Mouse (Mus musculus) MEL (cell line): ENCODE results near the gene Prdm16. TPM values are rescaled to one million over a fixed set of nuclear protein-coding genes. Genes with fewer than 3 reads are reported as not detected.

ENCODE experiments used
- DNase-seq: peaks from one replicate; pipeline ENCODE4 v3.0.0; 2011; ENCODE audit warnings: low read depth, low spot score
- H3K27ac ChIP-seq: 2 replicates; pipeline ENCODE4 v1.5.1; 2012; ENCODE audit warnings: low read depth, mild to moderate bottlenecking, control low read depth, low read length, moderate library complexity; ENCODE audit not compliant: control insufficient read depth
- H3K27me3 ChIP-seq, 2 experiments: fragments of 150-350 bp in 1 of 2; sonication (generic) in 1 of 2; 2 replicates each; pipeline ENCODE4 v1.6.1; 2012; ENCODE audit warnings: low read length in 2 of 2, mild to moderate bottlenecking in 2 of 2, improper control_type of control experiment in 1 of 2, moderate library complexity in 1 of 2; ENCODE audit not compliant: insufficient read depth in 2 of 2, control insufficient read depth in 1 of 2
- H3K36me3 ChIP-seq, 2 experiments: 2 replicates each; pipeline ENCODE4 v1.6.1; 2012 to 2014; ENCODE audit warnings: low read length in 2 of 2, improper control_type of control experiment in 1 of 2, inconsistent platforms in 1 of 2, mild to moderate bottlenecking in 1 of 2; ENCODE audit not compliant: insufficient read depth in 2 of 2, control insufficient read depth in 1 of 2
- H3K4me1 ChIP-seq, 2 experiments: fragments of 150-350 bp in 1 of 2; sonication (generic) in 1 of 2; 2 replicates each; pipeline ENCODE4 v1.6.1; 2012; ENCODE audit warnings: low read length in 2 of 2, improper control_type of control experiment in 1 of 2, mild to moderate bottlenecking in 1 of 2; ENCODE audit not compliant: insufficient read depth in 2 of 2, control insufficient read depth in 1 of 2
- H3K4me3 ChIP-seq, 2 experiments: fragments of 150-350 bp in 1 of 2; sonication (generic) in 1 of 2; 2 replicates each; pipeline ENCODE4 v1.5.1; 2012; ENCODE audit warnings: low read depth in 2 of 2, low read length in 2 of 2, mild to moderate bottlenecking in 2 of 2, moderate library complexity in 2 of 2, control low read depth in 1 of 2, improper control_type of control experiment in 1 of 2; ENCODE audit not compliant: control insufficient read depth in 1 of 2, insufficient read depth in 1 of 2
- H3K79me2 ChIP-seq: 2 replicates; pipeline ENCODE4 v1.6.1; 2012; ENCODE audit warnings: mild to moderate bottlenecking, low read length, moderate library complexity; ENCODE audit not compliant: control insufficient read depth, poor library complexity, insufficient read depth
- H3K9ac ChIP-seq: 2 replicates; pipeline ENCODE4 v1.6.1; 2012; ENCODE audit warnings: low read depth, mild to moderate bottlenecking, control low read depth, low read length, moderate library complexity; ENCODE audit not compliant: control insufficient read depth, poor library complexity, severe bottlenecking
- H3K9me3 ChIP-seq: fragments of 150-350 bp; sonication (generic); replicated peaks from 2 replicates; pipeline ENCODE4 v1.6.1; 2012; ENCODE audit warnings: mild to moderate bottlenecking, low read length, improper control_type of control experiment, moderate library complexity; ENCODE audit not compliant: insufficient read depth
- BHLHE40 ChIP-seq: IDR thresholded peaks from 2 replicates; pipeline ENCODE4 v1.6.1; 2012; ENCODE audit warnings: low read depth, mild to moderate bottlenecking, inconsistent platforms, low read length, improper control_type of control experiment, borderline replicate concordance
- CHD2 ChIP-seq: IDR thresholded peaks from 2 replicates; pipeline ENCODE4 v1.6.1; 2011; ENCODE audit warnings: low read length, improper control_type of control experiment
- CTCF ChIP-seq, 3 experiments: IDR thresholded peaks in 2 of 3; conservative IDR thresholded peaks in 1 of 3; 2 replicates each; pipeline ENCODE4 v1.5.1; 2011 to 2012; ENCODE audit warnings: low read length in 3 of 3, low read depth in 2 of 3, mild to moderate bottlenecking in 2 of 3, improper control_type of control experiment in 1 of 3, inconsistent platforms in 1 of 3, mixed read lengths in 1 of 3, moderate library complexity in 1 of 3; ENCODE audit not compliant: control insufficient read depth in 1 of 3, insufficient read depth in 1 of 3, poor library complexity in 1 of 3, severe bottlenecking in 1 of 3
- E2F4 ChIP-seq: IDR thresholded peaks from 2 replicates; pipeline ENCODE4 v1.6.1; 2011; ENCODE audit warnings: low read depth, low read length, improper control_type of control experiment, borderline replicate concordance
- ELF1 ChIP-seq: IDR thresholded peaks from 2 replicates; pipeline ENCODE4 v1.6.1; 2014; ENCODE audit warnings: low read depth, mild to moderate bottlenecking, inconsistent platforms, low read length, improper control_type of control experiment, moderate library complexity
- ETS1 ChIP-seq: IDR thresholded peaks from 2 replicates; pipeline ENCODE4 v1.6.1; 2012; ENCODE audit warnings: low read depth, mild to moderate bottlenecking, inconsistent platforms, low read length, improper control_type of control experiment, moderate library complexity
- GABPA ChIP-seq: IDR thresholded peaks from 2 replicates; pipeline ENCODE4 v1.6.1; 2012; ENCODE audit warnings: low read depth, mild to moderate bottlenecking, inconsistent platforms, low read length, improper control_type of control experiment, moderate library complexity
- GATA1 ChIP-seq: IDR thresholded peaks from 2 replicates; pipeline ENCODE4 v1.6.1; 2011; ENCODE audit warnings: low read depth, low read length, improper control_type of control experiment
- HCFC1 ChIP-seq: IDR thresholded peaks from 2 replicates; pipeline ENCODE4 v1.6.1; 2012; ENCODE audit warnings: low read depth, mild to moderate bottlenecking, inconsistent platforms, low read length, improper control_type of control experiment, moderate library complexity
- JUND ChIP-seq: IDR thresholded peaks from 2 replicates; pipeline ENCODE4 v1.6.1; 2011; ENCODE audit warnings: low read depth, mild to moderate bottlenecking, improper control_type of control experiment, low read length
- MEF2A ChIP-seq: IDR thresholded peaks from 2 replicates; pipeline ENCODE4 v1.6.1; 2014; ENCODE audit warnings: low read depth, mild to moderate bottlenecking, inconsistent platforms, low read length, improper control_type of control experiment; ENCODE audit not compliant: poor library complexity, insufficient replicate concordance, severe bottlenecking; ENCODE audit errors: extremely low read depth
- MYC ChIP-seq: IDR thresholded peaks from 2 replicates; pipeline ENCODE4 v1.6.1; 2011; ENCODE audit warnings: low read depth, mild to moderate bottlenecking, low read length, improper control_type of control experiment, moderate library complexity
- NRF1 ChIP-seq: IDR thresholded peaks from 2 replicates; pipeline ENCODE4 v1.6.1; 2014; ENCODE audit warnings: low read depth, mild to moderate bottlenecking, inconsistent platforms, low read length, improper control_type of control experiment, moderate library complexity; ENCODE audit not compliant: poor library complexity, insufficient read depth, severe bottlenecking
- POLR2A ChIP-seq, 2 experiments: IDR thresholded peaks; 2 replicates each; pipeline ENCODE4 v1.6.1; 2011 to 2012; ENCODE audit warnings: low read length in 2 of 2, mild to moderate bottlenecking in 2 of 2, control low read depth in 1 of 2, improper control_type of control experiment in 1 of 2, low read depth in 1 of 2, moderate library complexity in 1 of 2; ENCODE audit not compliant: control insufficient read depth in 1 of 2, insufficient read depth in 1 of 2, poor library complexity in 1 of 2
- POLR2AphosphoS5 ChIP-seq: IDR thresholded peaks from 2 replicates; pipeline ENCODE4 v1.6.1; 2012; ENCODE audit warnings: low read depth, borderline replicate concordance, mild to moderate bottlenecking, inconsistent platforms, low read length, moderate library complexity, mixed read lengths
- RAD21 ChIP-seq: IDR thresholded peaks from 2 replicates; pipeline ENCODE4 v1.6.1; 2011; ENCODE audit warnings: mild to moderate bottlenecking, low read depth, low read length, improper control_type of control experiment
- SMC3 ChIP-seq: IDR thresholded peaks from 2 replicates; pipeline ENCODE4 v1.6.1; 2011; ENCODE audit warnings: low read depth, low read length, improper control_type of control experiment
- TAL1 ChIP-seq: IDR thresholded peaks from 2 replicates; pipeline ENCODE4 v1.6.1; 2012; ENCODE audit warnings: mild to moderate bottlenecking, inconsistent platforms, low read length, moderate library complexity, mixed read lengths
- TCF12 ChIP-seq: IDR thresholded peaks from 2 replicates; pipeline ENCODE4 v1.6.1; 2014; ENCODE audit warnings: low read depth, mild to moderate bottlenecking, inconsistent platforms, low read length, improper control_type of control experiment, moderate library complexity
- USF1 ChIP-seq: IDR thresholded peaks from 2 replicates; pipeline ENCODE4 v1.6.1; 2014; ENCODE audit warnings: low read depth, mild to moderate bottlenecking, inconsistent platforms, low read length, improper control_type of control experiment, moderate library complexity
- USF2 ChIP-seq, 2 experiments: IDR thresholded peaks; 2 replicates each; pipeline ENCODE4 v1.6.1; 2011 to 2012; ENCODE audit warnings: improper control_type of control experiment in 2 of 2, low read length in 2 of 2, borderline replicate concordance in 1 of 2, inconsistent platforms in 1 of 2, low read depth in 1 of 2, mild to moderate bottlenecking in 1 of 2; ENCODE audit not compliant: insufficient read depth in 1 of 2
- ZC3H11A ChIP-seq: IDR thresholded peaks from 2 replicates; pipeline ENCODE4 v1.6.1; 2012; ENCODE audit warnings: low read depth, mild to moderate bottlenecking, inconsistent platforms, low read length, improper control_type of control experiment
- ZKSCAN1 ChIP-seq: IDR thresholded peaks from 2 replicates; pipeline ENCODE4 v1.6.1; 2012; ENCODE audit warnings: low read depth, mild to moderate bottlenecking, inconsistent platforms, low read length, improper control_type of control experiment, moderate library complexity
- ZMIZ1 ChIP-seq: IDR thresholded peaks from 2 replicates; pipeline ENCODE4 v1.6.1; 2012; ENCODE audit warnings: low read depth, mild to moderate bottlenecking, inconsistent platforms, low read length, improper control_type of control experiment, moderate library complexity
- ZNF384 ChIP-seq: IDR thresholded peaks from 2 replicates; pipeline ENCODE4 v1.6.1; 2012; ENCODE audit warnings: low read depth, mild to moderate bottlenecking, inconsistent platforms, low read length, improper control_type of control experiment
- polyA plus RNA-seq, 2 experiments: library from polyadenylated mRNA; stranded (reverse) in 1 of 2; unstranded in 1 of 2; fragments of >175 nt in 1 of 2; fragments of >200 nt in 1 of 2; gene quantifications; 2 replicates each; pipeline versions ENCODE4 v1.2.1 to v1.2.4; 2012; ENCODE audit warnings: low replicate concordance in 2 of 2, low read depth in 1 of 2; ENCODE audit not compliant: insufficient read length in 2 of 2, insufficient read depth in 1 of 2, missing spikeins in 1 of 2
- total RNA-seq: library from RNA; depleted of rRNA; stranded (reverse); fragments of 300-350 nt; gene quantifications from 2 replicates; pipeline ENCODE4 v1.2.3, GENCODE M21; 2012

Gene Prdm16
- total and polyA plus RNA-seq, 3 experiments, result not detected

DNA sequence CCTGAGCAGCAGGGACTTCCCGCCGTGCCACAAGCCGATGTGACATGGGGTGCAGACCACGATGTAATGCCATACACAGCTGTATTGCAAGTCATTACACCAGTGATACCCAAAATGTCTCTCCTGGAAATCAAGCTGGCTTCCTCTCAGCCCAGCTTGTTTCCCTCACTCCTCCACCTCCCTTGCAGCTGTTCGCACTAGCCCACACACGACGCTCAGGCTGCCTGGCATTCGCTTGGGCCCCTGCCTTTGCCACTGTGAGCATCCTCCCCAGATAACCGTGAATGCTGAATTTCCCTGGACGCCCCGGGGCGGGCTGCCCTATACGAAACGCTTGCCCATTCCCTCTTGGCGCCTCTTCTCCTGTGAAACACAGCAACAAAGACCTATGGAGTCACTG lies 198.1 kb downstream of the Prdm16 start:
- no peak for TF ChIP-seq MEF2A
- TF ChIP-seq NRF1, result no peak
- Histone ChIP-seq H3K79me2 (no peaks in the 10 kb centered on the region), H3K27ac (no peak overlapping the region), H3K9me3 (no peaks in the 10 kb centered on the region), H3K27me3 (no peaks in the 10 kb centered on the region), H3K9ac (no peak overlapping the region), H3K4me1 (no peaks in the 10 kb centered on the region), H3K36me3 (no peaks in the 10 kb centered on the region), H3K4me3 (no peak overlapping the region)
- DNase-seq, result no peak

DNA sequence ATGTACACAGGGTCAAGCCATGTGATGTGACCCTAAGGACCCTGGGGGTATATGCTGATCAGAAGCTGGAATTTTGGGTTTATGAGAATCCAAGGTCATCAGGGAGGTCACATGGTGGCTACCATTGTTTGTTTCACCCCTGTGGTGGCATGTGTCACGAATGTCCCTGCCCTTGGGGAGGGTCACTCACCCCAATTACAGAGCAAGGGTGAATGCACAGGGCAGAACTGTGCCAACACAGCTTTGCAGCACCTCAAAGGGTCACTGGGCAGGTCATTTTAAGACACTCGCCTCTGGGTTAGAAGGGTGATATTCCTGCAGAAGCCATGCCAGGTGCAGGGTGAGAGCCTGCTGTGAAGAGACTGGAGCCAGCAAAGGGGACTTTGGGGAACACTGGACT lies 206.9 kb downstream of the Prdm16 start:
- no peak for DNase-seq
- H3K27ac ChIP-seq, result no peak overlapping the region
- no peaks in the 10 kb centered on the region for H3K36me3 ChIP-seq
- no peak overlapping the region for H3K4me3 ChIP-seq
- H3K9ac ChIP-seq, result no peak overlapping the region
- TF ChIP-seq JUND (no peak), ZC3H11A (no peak), ZMIZ1 (no peak), HCFC1 (no peak), TCF12 (no peak), SMC3 (no peak), ELF1 (no peak), GABPA (no peak), BHLHE40 (no peak), ZKSCAN1 (no peak)
- no peaks in the 10 kb centered on the region for H3K4me1 ChIP-seq
- no peaks in the 10 kb centered on the region for H3K27me3 ChIP-seq
- H3K79me2 ChIP-seq, result no peaks in the 10 kb centered on the region
- no peaks in the 10 kb centered on the region for H3K9me3 ChIP-seq

DNA sequence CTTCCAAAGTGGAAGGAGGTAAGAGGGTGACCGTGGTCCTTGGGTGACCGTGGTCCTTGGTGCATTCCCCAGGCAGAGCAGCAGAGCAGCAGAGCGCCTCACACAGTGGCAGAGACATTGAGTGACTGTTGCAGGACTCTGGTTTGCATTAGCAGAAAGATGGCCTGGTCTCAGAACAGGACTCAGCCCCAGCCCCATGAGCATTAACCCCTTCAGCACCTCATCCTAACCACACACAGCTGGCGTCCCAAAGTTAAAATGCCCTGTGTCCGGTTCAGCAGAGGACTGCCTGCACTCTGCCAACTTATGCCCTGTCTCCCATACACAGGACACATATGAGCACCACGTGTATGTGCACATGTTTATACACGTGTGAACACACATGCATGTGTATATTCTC lies 209.8 kb downstream of the Prdm16 start:
- H3K9ac ChIP-seq, result no peak overlapping the region
- H3K79me2 ChIP-seq, result no peaks in the 10 kb centered on the region
- TF ChIP-seq TAL1, result no peak
- no peak for TF ChIP-seq ETS1
- no peak for TF ChIP-seq POLR2A (IDR thresholded peaks at IDR 0.05; ENCODE audit: control insufficient read depth in 1 of 2, insufficient read depth in 1 of 2, low read depth in 1 of 2, low read length in 2 of 2, poor library complexity in 1 of 2)
- no peak for TF ChIP-seq SMC3
- no peak for TF ChIP-seq GATA1
- TF ChIP-seq POLR2AphosphoS5, result no peak
- TF ChIP-seq USF2 (IDR thresholded peaks at IDR 0.05; ENCODE audit: borderline replicate concordance in 1 of 2, insufficient read depth in 1 of 2, low read depth in 1 of 2, low read length in 2 of 2), result no peak
- TF ChIP-seq MYC, result no peak
- TF ChIP-seq ZC3H11A, result no peak
- TF ChIP-seq E2F4, result no peak
- no peak for TF ChIP-seq CHD2
- TF ChIP-seq NRF1, result no peak
- no peak for TF ChIP-seq BHLHE40
- no peak for TF ChIP-seq CTCF (IDR thresholded peaks at IDR 0.05 in 2 of 3, conservative IDR thresholded peaks at IDR 0.05 in 1 of 3; ENCODE audit: control insufficient read depth in 1 of 3, insufficient read depth in 1 of 3, low read depth in 2 of 3, low read length in 3 of 3, poor library complexity in 1 of 3, severe bottlenecking in 1 of 3)
- TF ChIP-seq RAD21, result no peak
- no peak for TF ChIP-seq JUND
- TF ChIP-seq ZMIZ1, result no peak
- TF ChIP-seq ZKSCAN1, result no peak
- no peak for TF ChIP-seq ZNF384
- no peak for TF ChIP-seq USF1

More for the DNA sequence above, 209.8 kb downstream of the Prdm16 start:
- no peak for DNase-seq
- H3K27me3 ChIP-seq, result no peaks in the 10 kb centered on the region
- H3K4me3 ChIP-seq, result no peak overlapping the region
- no peaks in the 10 kb centered on the region for H3K9me3 ChIP-seq
- H3K4me1 ChIP-seq, result no peaks in the 10 kb centered on the region
- no peak overlapping the region for H3K27ac ChIP-seq
- H3K36me3 ChIP-seq, result no peaks in the 10 kb centered on the region
